Mouse (Mus musculus) midbrain, embryonic 12.5 days (tissue): ENCODE data around the gene Gas2l1. TPM values are rescaled to one million over a fixed set of nuclear protein-coding genes. Genes with fewer than 3 reads are reported as not detected.

Source experiments
- ATAC-seq: fragments of 200-750 bp; cut with Nextera tagmentation; 2 replicates; pipeline ENCODE4 v1.8.0; 2017; ENCODE audit warnings: low read depth, moderate TSS enrichment, moderate library complexity; ENCODE audit not compliant: low FRiP score
- H3K27ac ChIP-seq: fragments of 300-500 bp; sonication (generic); replicated peaks from 2 replicates; pipeline ENCODE4 v1.5.1; 2016; ENCODE audit warnings: mild to moderate bottlenecking
- H3K27me3 ChIP-seq: fragments of 300-500 bp; sonication (generic); 2 replicates; pipeline ENCODE4 v1.6.1; 2016; ENCODE audit warnings: mild to moderate bottlenecking
- H3K36me3 ChIP-seq: fragments of 300-500 bp; sonication (generic); 2 replicates; pipeline ENCODE4 v1.6.1; 2016
- H3K4me1 ChIP-seq: fragments of 300-500 bp; sonication (generic); 2 replicates; pipeline ENCODE4 v1.6.1; 2016
- H3K4me2 ChIP-seq: fragments of 300-500 bp; sonication (generic); replicated peaks from 2 replicates; pipeline ENCODE4 v1.6.1; 2016; ENCODE audit warnings: mild to moderate bottlenecking, moderate library complexity
- H3K4me3 ChIP-seq: fragments of 300-500 bp; sonication (generic); 2 replicates; pipeline ENCODE4 v1.5.1; 2016; ENCODE audit warnings: mild to moderate bottlenecking
- H3K9ac ChIP-seq: fragments of 300-500 bp; sonication (generic); replicated peaks from 2 replicates; pipeline ENCODE4 v1.6.1; 2016; ENCODE audit warnings: mild to moderate bottlenecking, moderate library complexity
- H3K9me3 ChIP-seq: fragments of 300-500 bp; sonication (generic); 2 replicates; pipeline ENCODE4 v1.6.1; 2016; ENCODE audit warnings: mild to moderate bottlenecking
- WGBS: fragments of 180-500 bp; shearing (Covaris S2); methylation state at CpG from one replicate; pipeline ENCODE4 v1.1.7; 2016; 5-methylcytosine and 5-hydroxymethylcytosine counted together
- microRNA-seq: library from miRNA; unstranded; fragments of <30 nt; microRNA quantifications from one replicate; pipeline ENCODE4, GENCODE M21; 2017
- polyA plus RNA-seq: library from polyadenylated mRNA; unstranded; fragments of >200 nt; fragmentation: Nextera tagmentation; extraction: Ambion mirVana; gene quantifications from 2 replicates; pipeline ENCODE4 v1.2.1, GENCODE M21; 2016

The Gas2l1 gene
- polyA plus RNA-seq, 1 experiment from 2014 or later = 35.0 TPM

GRCm38 (mm10) chr11:5005528-5005927, 59.6 kb downstream of the Gas2l1 start:
- no peaks in the 10 kb centered on the region for H3K4me1 ChIP-seq
- H3K4me3 ChIP-seq = no peak overlapping the region
- H3K36me3 ChIP-seq = peaks cover 17% of the 10 kb centered on the region
- no peaks in the 10 kb centered on the region for H3K27me3 ChIP-seq
- no peaks in the 10 kb centered on the region for H3K9me3 ChIP-seq
- no peak overlapping the region for H3K27ac ChIP-seq
- no peak overlapping the region for H3K4me2 ChIP-seq
- ATAC-seq = no peak
- H3K9ac ChIP-seq = no peak overlapping the region
- 87% methylated on average over 2 of the region's 2 CpGs for WGBS

Small RNA genes lying within 50 kb of the gene (microRNA-seq; reads per million reads assigned to microRNA genes)
- not detected for gene Gm47296

Other genes starting within 250 kb of the Gas2l1 start
- 70.9 and 76.3 TPM in 2 replicates for gene Nf2, start 215.8 kb downstream of the Gas2l1 start, polyA plus RNA-seq
- gene Nipsnap1, start 191.4 kb downstream of the Gas2l1 start, polyA plus RNA-seq = 95.0 and 95.8 TPM in 2 replicates
- 56.3 and 61.8 TPM in 2 replicates for gene Thoc5, start 170.0 kb downstream of the Gas2l1 start, polyA plus RNA-seq
- 0.77 and 0.93 TPM in 2 replicates for gene Nefh, start 117.3 kb downstream of the Gas2l1 start, polyA plus RNA-seq
- gene Ap1b1, start 78.5 kb downstream of the Gas2l1 start, polyA plus RNA-seq = 75.9 and 78.2 TPM in 2 replicates
- 0.37 and 0.63 TPM in 2 replicates for gene Rasl10a, start 7.2 kb downstream of the Gas2l1 start, polyA plus RNA-seq
- 29.0 and 30.3 TPM in 2 replicates for gene Rhbdd3, start 33.6 kb upstream of the Gas2l1 start, polyA plus RNA-seq
- gene Ewsr1, start 33.9 kb upstream of the Gas2l1 start, polyA plus RNA-seq = 891 and 892 TPM in 2 replicates
- 10.2 and 12.6 TPM in 2 replicates for gene Emid1, start 86.9 kb upstream of the Gas2l1 start, polyA plus RNA-seq
- gene Kremen1, start 196.2 kb upstream of the Gas2l1 start, polyA plus RNA-seq = 12.2 and 13.1 TPM in 2 replicates